Mouse (Mus musculus) liver, postnatal 0 days (tissue): Measurements from ENCODE around the gene Plcb4.

Experiments used
- CTCF ChIP-seq: sonication (generic); IDR thresholded peaks from 2 replicates; pipeline ENCODE4 v1.5.1; 2016; ENCODE audit warnings: antibody characterized with exemption, low read depth
- EP300 ChIP-seq: IDR thresholded peaks from 2 replicates; pipeline ENCODE4 v1.6.1; 2016; ENCODE audit warnings: antibody characterized with exemption, low read depth, mild to moderate bottlenecking

DNA sequence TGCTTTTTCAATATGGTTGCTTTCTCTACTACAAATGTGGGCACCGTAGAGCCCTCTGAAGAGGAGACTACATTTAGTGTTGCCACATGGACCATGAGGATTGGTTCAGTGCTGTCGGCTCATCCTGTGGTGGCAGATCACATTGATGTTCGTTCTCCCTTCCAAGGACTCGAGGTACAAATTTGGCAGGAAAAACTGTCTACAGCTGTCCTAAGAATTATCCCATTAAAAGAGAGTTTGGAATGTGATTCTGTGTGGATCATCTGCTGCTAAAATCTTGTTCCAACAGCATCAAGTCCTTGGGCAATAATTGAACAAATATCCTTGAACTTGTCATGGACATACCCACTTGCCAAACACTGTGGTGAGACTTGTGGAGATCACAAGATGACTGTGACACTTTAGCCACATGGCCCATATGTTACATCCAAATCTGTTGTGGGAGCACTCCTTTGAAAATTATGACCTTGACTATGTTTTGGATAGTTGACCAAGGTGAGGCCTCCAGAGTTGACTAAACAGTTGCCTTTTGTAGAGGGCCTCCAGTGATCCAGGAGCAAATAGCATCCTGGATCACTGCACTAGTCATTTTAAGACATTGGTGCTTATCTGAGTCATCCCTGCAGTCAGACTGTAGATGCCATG, 117.4 kb downstream of the Plcb4 start:
- TF ChIP-seq CTCF (no peak), EP300 (no peak)
